30 mouse cellular contexts compared by ENCODE assay signal in the genomic region with DNA sequence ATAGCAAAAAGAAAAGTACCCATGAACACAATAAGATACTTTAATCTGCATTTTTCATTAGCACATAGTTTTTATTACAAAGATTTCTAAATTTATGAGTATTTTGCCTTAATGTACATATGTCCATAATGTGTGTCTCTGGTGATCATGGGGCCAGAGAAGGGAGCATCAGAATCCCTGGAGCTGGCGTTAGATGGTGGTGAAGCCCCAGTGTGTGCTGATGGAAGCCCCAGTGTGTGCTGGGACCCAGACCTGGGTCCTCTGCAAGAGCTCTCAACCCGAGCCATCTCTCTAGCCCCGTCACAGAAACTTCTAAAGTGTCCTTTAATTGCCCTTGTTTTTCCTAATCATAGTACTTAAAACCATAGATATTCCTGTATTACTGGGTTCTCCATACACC. TPM values are rescaled to one million over a fixed set of nuclear protein-coding genes. Genes with fewer than 3 reads are reported as not detected.
"Had no signal": no experiment of that assay in that cellular context is flagged by ENCODE, and none has a peak within 500 bp of the region (broad histone marks: within the 10 kb centered on the region; RNA-seq: fewer than 3 reads in every experiment).

No protein-coding gene starts in this region.

- H3K9ac ChIP-seq: limb, embryonic 12.5 days; limb, embryonic 13.5 days; limb, embryonic 15.5 days; liver, embryonic 12.5 days; liver, embryonic 13.5 days; liver, embryonic 14.5 days; liver, embryonic 15.5 days; liver, postnatal 0 days; lung, embryonic 14.5 days; lung, embryonic 15.5 days; midbrain, embryonic 12.5 days; midbrain, embryonic 13.5 days; midbrain, embryonic 15.5 days had no signal

- H3K27me3 ChIP-seq: limb, embryonic 12.5 days; limb, embryonic 13.5 days; limb, embryonic 15.5 days; liver, embryonic 12.5 days; liver, embryonic 13.5 days; liver, embryonic 15.5 days; lung, embryonic 15.5 days; megakaryocyte, embryonic 14.5 days; midbrain, embryonic 12.5 days; midbrain, embryonic 13.5 days; midbrain, embryonic 15.5 days had no signal

- H3K4me3 ChIP-seq: limb, embryonic 10.5 days; limb, embryonic 12.5 days; limb, embryonic 13.5 days; limb, embryonic 15.5 days; liver, embryonic 12.5 days; liver, embryonic 13.5 days; liver, embryonic 15.5 days; lung, embryonic 15.5 days; megakaryocyte, embryonic 14.5 days; midbrain, embryonic 10.5 days; midbrain, embryonic 12.5 days; midbrain, embryonic 13.5 days; midbrain, embryonic 15.5 days; myocyte had no signal

- H3K4me1 ChIP-seq: limb, embryonic 12.5 days; limb, embryonic 13.5 days; limb, embryonic 15.5 days; lung, embryonic 15.5 days; midbrain, embryonic 10.5 days; midbrain, embryonic 15.5 days had no signal

- H3K27ac ChIP-seq: limb, embryonic 10.5 days; limb, embryonic 12.5 days; limb, embryonic 13.5 days; limb, embryonic 15.5 days; liver, embryonic 12.5 days; liver, embryonic 13.5 days; liver, embryonic 14.5 days; liver, embryonic 15.5 days; lung, embryonic 15.5 days; macrophage; midbrain, embryonic 10.5 days; midbrain, embryonic 12.5 days; midbrain, embryonic 13.5 days; midbrain, embryonic 15.5 days had no signal

- H3K9me3 ChIP-seq: limb, embryonic 10.5 days; limb, embryonic 12.5 days; limb, embryonic 13.5 days; limb, embryonic 15.5 days; liver, embryonic 12.5 days; liver, embryonic 13.5 days; liver, embryonic 15.5 days; lung, embryonic 15.5 days; megakaryocyte, embryonic 14.5 days; midbrain, embryonic 10.5 days; midbrain, embryonic 12.5 days; midbrain, embryonic 13.5 days; midbrain, embryonic 15.5 days had no signal

- DNase-seq: left cerebral cortex, postnatal 4 days; liver; liver, embryonic 13.5 days; liver, postnatal 0 days; lung, adult 18-20 months; lung, adult 2 months; lung, embryonic 14.5 days; lung, postnatal 10 days; lung, postnatal 14 days; lung, postnatal 36 days; lung, postnatal 4 days; midbrain, embryonic 14.5 days had no signal

RNA-seq across cellular contexts. Expression of gene Agbl2, which starts 43.2 kb away (rescaled TPM):
- total RNA-seq: liver, adult 2 months; megakaryocyte, adult 5-6 weeks; megakaryocyte-erythroid progenitor cell, adult 5-6 weeks had no signal
- polyA plus RNA-seq: liver, embryonic 15.5 days; liver, postnatal 0 days; macrophage; myocyte had no signal
